Mouse (Mus musculus) testis, adult 2 months (tissue): ENCODE measurements around the gene Cfap97d1. TPM values are rescaled to one million over a fixed set of nuclear protein-coding genes. Genes with fewer than 3 reads are reported as not detected.

Experiments
- H3K27ac ChIP-seq: fragments of 200-500 bp; 2 replicates; pipeline ENCODE4 v1.5.1; 2012; ENCODE audit warnings: low read depth, low read length; ENCODE audit not compliant: control insufficient read depth, insufficient read depth
- H3K27me3 ChIP-seq: fragments of 200-500 bp; 2 replicates; pipeline ENCODE4 v1.6.1; 2012; ENCODE audit warnings: mild to moderate bottlenecking, low read length, moderate library complexity; ENCODE audit not compliant: control insufficient read depth, insufficient read depth
- H3K36me3 ChIP-seq: fragments of 200-500 bp; 2 replicates; pipeline ENCODE4 v1.6.1; 2012; ENCODE audit warnings: mild to moderate bottlenecking, low read length; ENCODE audit not compliant: control insufficient read depth, insufficient read depth
- H3K4me1 ChIP-seq: fragments of 200-500 bp; 2 replicates; pipeline ENCODE4 v1.6.1; 2012; ENCODE audit warnings: low read length; ENCODE audit not compliant: control insufficient read depth, insufficient read depth
- H3K4me3 ChIP-seq: fragments of 200-500 bp; 2 replicates; pipeline ENCODE4 v1.5.1; 2012; ENCODE audit warnings: low read depth, mild to moderate bottlenecking, low read length, moderate library complexity, mixed read lengths; ENCODE audit not compliant: control insufficient read depth
- CTCF ChIP-seq: fragments of 200-500 bp; IDR thresholded peaks from 2 replicates; pipeline ENCODE4 v1.5.1; 2012; ENCODE audit warnings: low read depth, mild to moderate bottlenecking, inconsistent platforms, low read length, moderate library complexity; ENCODE audit not compliant: control insufficient read depth, insufficient read depth, insufficient replicate concordance
- POLR2A ChIP-seq: fragments of 200-500 bp; IDR thresholded peaks from 2 replicates; pipeline ENCODE4 v1.6.1; 2012; ENCODE audit warnings: low read depth, mild to moderate bottlenecking, inconsistent platforms, low read length, moderate library complexity; ENCODE audit not compliant: control insufficient read depth
- polyA plus RNA-seq: library from polyadenylated mRNA; depleted of rRNA; stranded (reverse); fragments of >200 nt; gene quantifications from 2 replicates; pipeline ENCODE4 v1.2.3, GENCODE M21; 2012

Gene Cfap97d1
- polyA plus RNA-seq, 1 experiment, result 94.1 TPM

DNA sequence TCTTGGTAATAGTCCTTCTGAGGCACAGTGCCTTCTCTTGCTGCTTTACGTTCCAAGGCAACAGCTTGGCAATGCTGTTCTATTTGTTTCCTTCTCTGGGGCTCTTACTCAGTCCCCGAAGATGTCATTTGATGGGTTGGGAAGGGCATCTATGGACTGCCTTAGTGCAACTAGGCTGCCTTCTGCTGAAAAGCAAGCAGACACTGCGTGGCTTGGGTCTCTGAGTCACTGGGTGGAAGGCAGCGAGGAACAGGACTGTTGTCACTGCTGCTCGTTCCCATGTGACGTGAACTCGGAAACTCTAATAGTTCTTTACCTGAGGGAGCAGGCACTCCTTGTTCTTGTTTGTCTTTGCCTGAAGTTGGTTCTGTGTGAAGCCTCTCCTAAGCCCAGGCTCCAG lies 11.9 kb downstream of the Cfap97d1 start:
- Histone ChIP-seq H3K4me3 (no peak overlapping the region), H3K4me1 (no peaks in the 10 kb centered on the region), H3K27ac (no peak overlapping the region), H3K36me3 (no peaks in the 10 kb centered on the region), H3K27me3 (no peaks in the 10 kb centered on the region)
- TF ChIP-seq POLR2A, result no peak
- no peak for TF ChIP-seq CTCF

DNA sequence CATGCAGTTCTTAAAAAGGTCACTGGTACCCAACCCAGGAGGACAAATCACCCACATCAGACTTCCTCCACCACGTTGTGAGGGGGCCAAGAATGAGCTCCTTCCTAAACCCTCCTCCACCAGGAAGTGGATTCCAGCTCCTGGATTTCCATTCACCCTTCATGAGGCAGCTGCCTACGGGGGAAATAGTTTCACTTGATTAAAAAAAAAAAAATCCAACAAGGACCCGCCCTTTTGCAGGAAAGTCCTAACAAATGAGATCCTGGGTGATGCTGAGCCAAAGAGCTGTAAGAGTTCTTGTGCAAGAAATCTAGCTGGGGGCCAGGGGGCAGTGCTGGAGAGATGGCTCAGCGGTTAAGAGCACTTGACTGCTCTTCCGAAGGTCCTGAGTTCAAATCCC lies 14.2 kb downstream of the Cfap97d1 start:
- TF ChIP-seq CTCF, result no peak
- no peak for TF ChIP-seq POLR2A
- Histone ChIP-seq H3K27ac (no peak overlapping the region), H3K4me3 (no peak overlapping the region), H3K4me1 (no peaks in the 10 kb centered on the region), H3K36me3 (no peaks in the 10 kb centered on the region), H3K27me3 (no peaks in the 10 kb centered on the region)

DNA sequence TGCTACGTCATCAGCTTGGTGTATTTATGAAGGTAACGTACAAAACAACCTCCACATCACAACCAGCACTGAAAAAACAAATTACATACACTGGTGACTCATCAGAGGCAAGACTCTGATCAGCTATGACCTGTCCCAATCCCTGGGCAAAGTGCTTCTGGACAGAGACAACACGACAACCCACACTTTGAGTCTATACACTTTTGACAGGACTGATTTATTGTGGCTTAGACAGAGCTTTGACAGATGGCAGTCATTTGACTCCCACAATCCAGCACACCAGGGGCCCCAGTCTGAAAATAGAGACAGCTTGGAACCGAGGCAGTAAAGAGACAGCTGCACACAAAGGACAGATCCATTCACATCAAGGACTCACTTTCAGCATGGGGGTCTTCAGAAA lies 15.4 kb downstream of the Cfap97d1 start:
- Histone ChIP-seq H3K4me1 (no peaks in the 10 kb centered on the region), H3K36me3 (no peaks in the 10 kb centered on the region), H3K4me3 (no peak overlapping the region), H3K27ac (no peak overlapping the region), H3K27me3 (no peaks in the 10 kb centered on the region)
- TF ChIP-seq POLR2A (no peak), CTCF (no peak)

DNA sequence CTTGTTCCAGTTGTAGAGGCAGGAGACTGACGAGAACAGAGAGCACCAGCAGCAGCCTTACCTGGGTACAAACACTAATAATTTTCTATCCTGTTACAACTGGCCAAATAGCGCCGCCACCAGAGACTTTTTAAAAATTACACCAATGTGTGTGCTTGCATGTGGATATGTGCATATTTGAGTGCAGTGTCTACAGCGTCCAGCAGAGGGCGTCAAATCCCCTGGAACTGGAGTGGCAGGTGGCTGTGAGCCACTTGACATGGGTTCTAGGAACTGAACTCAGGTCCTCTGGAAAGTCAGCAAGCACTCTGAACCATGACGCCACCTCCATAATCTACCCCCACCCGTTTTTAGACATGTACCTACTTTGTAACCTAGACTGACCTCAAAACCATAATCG lies 20.2 kb downstream of the Cfap97d1 start:
- no peaks in the 10 kb centered on the region for H3K4me1 ChIP-seq
- H3K27ac ChIP-seq, result no peak overlapping the region
- H3K36me3 ChIP-seq, result no peaks in the 10 kb centered on the region
- TF ChIP-seq POLR2A, result no peak
- peak; percentile 82; the same call in 1 of the 2 replicates for TF ChIP-seq CTCF
- H3K4me3 ChIP-seq, result no peak overlapping the region
- H3K27me3 ChIP-seq, result no peaks in the 10 kb centered on the region

DNA sequence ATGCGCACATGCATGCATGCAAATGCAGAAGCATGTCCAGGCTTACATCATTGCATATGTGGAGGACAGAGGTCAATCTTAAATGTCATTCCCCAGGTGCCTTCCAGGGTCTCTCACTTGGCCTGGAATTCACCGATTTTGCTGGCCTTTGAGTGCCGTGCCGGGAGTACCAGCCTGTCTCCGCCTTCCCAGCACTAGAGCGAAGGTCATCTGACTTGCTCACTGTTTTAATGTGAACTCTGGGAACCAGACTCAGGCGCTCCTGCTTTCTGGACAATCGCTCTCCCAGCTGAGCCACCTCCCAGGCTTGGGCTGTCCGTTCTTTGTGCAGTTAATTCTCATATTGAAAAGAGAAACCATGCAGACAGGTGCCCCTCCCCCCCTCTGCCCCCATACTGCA lies 22.2 kb downstream of the Cfap97d1 start:
- no peak for TF ChIP-seq POLR2A
- TF ChIP-seq CTCF, result no peak
- H3K27me3 ChIP-seq, result no peaks in the 10 kb centered on the region
- no peak overlapping the region for H3K27ac ChIP-seq
- no peaks in the 10 kb centered on the region for H3K36me3 ChIP-seq
- no peaks in the 10 kb centered on the region for H3K4me1 ChIP-seq
- H3K4me3 ChIP-seq, result no peak overlapping the region

DNA sequence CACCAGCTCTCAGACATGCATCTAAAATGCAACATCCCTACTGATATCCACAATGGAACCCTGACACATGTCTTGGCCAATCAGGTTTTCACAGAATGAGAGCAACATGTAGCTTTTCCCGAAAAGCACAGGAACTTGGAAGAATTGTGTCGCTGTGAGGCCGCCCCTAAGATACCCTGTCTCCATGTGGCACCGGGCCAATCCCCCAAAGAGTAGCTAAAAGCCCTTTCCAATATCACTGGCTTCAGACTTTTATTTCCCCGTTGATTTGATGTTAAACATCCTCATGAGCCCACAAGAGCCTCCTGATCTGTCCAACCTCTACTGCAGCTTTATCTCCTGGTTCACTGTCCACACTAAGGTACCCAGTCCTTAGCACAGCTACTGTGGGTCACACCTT lies 22.6 kb downstream of the Cfap97d1 start:
- H3K36me3 ChIP-seq, result no peaks in the 10 kb centered on the region
- no peak overlapping the region for H3K4me3 ChIP-seq
- H3K27ac ChIP-seq, result no peak overlapping the region
- H3K27me3 ChIP-seq, result no peaks in the 10 kb centered on the region
- TF ChIP-seq CTCF (no peak), POLR2A (no peak)
- H3K4me1 ChIP-seq, result no peaks in the 10 kb centered on the region

DNA sequence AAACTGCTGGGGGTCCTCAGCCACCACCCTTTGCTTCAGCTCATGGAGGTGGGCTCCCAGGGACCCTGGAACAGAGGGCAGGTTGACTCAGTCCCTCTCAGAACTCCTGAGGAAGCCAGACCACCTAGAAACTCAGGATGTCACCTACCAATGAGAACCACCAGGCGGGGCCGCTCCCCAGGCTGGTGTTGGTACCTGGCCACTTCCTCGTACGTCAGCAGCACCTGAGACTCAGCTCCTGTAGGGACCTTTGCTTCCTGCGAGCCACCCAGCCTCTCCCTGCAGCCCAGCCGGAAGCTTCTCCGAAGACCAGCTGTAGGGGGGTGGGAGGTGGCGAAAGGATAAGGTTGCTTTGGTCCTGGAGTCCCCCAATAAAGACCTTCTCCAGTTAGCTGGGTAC lies 24.3 kb downstream of the Cfap97d1 start:
- TF ChIP-seq POLR2A (no peak), CTCF (no peak)
- Histone ChIP-seq H3K4me1 (no peaks in the 10 kb centered on the region), H3K36me3 (no peaks in the 10 kb centered on the region), H3K4me3 (no peak overlapping the region), H3K27ac (no peak overlapping the region), H3K27me3 (no peaks in the 10 kb centered on the region)
